22 mouse cellular contexts compared by ENCODE assay signal in genomic region chr6:119737716-119738115, GRCm38 (mm10).
"Had no signal": no experiment of that assay in that cellular context is flagged by ENCODE, and none has a peak within 500 bp of the region (broad histone marks: within the 10 kb centered on the region; RNA-seq: fewer than 3 reads in every experiment).

No protein-coding gene starts in this region.

- H3K4me2 ChIP-seq: limb, embryonic 12.5 days; limb, embryonic 15.5 days; liver, embryonic 12.5 days; liver, embryonic 15.5 days; midbrain, embryonic 12.5 days; midbrain, embryonic 15.5 days; neural tube, embryonic 12.5 days; neural tube, embryonic 15.5 days; stomach, embryonic 15.5 days had no signal

- H3K27me3 ChIP-seq: limb, embryonic 12.5 days; limb, embryonic 15.5 days; liver, embryonic 12.5 days; liver, embryonic 15.5 days; midbrain, embryonic 12.5 days; midbrain, embryonic 15.5 days; neural tube, embryonic 12.5 days; neural tube, embryonic 15.5 days; stomach, embryonic 15.5 days had no signal

- H3K9me3 ChIP-seq: limb, embryonic 12.5 days; limb, embryonic 15.5 days; liver, embryonic 12.5 days; liver, embryonic 15.5 days; midbrain, embryonic 12.5 days; midbrain, embryonic 15.5 days; neural tube, embryonic 12.5 days; neural tube, embryonic 15.5 days; stomach, embryonic 15.5 days had no signal

- ATAC-seq: inflammation-experienced regulatory T-cells, adult 6 months; intestine, embryonic 16.5 days; liver, embryonic 12.5 days; midbrain, embryonic 15.5 days had no signal

- H3K27ac ChIP-seq: left cerebral cortex, adult 2 months; limb, embryonic 12.5 days; limb, embryonic 15.5 days; liver, embryonic 12.5 days; liver, embryonic 15.5 days; macrophage; midbrain, embryonic 12.5 days; midbrain, embryonic 15.5 days; neural tube, embryonic 12.5 days; neural tube, embryonic 15.5 days; stomach, embryonic 15.5 days had no signal

- H3K9ac ChIP-seq: limb, embryonic 12.5 days; limb, embryonic 15.5 days; liver, embryonic 12.5 days; liver, embryonic 15.5 days; midbrain, embryonic 12.5 days; midbrain, embryonic 15.5 days; neural tube, embryonic 12.5 days; neural tube, embryonic 15.5 days; stomach, embryonic 15.5 days had no signal

- H3K36me3 ChIP-seq: liver, embryonic 15.5 days had no signal

- DNase-seq: kidney, adult 18-20 months; kidney, adult 9 months; kidney, postnatal 14 days; kidney, postnatal 4 days; lung, adult 2 months; lung, postnatal 14 days; right cerebral cortex, adult 18-20 months; right cerebral cortex, postnatal 14 days; right cerebral cortex, postnatal 4 days had no signal

- H3K4me1 ChIP-seq: limb, embryonic 12.5 days; limb, embryonic 15.5 days; liver, embryonic 12.5 days; liver, embryonic 15.5 days; midbrain, embryonic 12.5 days; midbrain, embryonic 15.5 days; stomach, embryonic 15.5 days had no signal

- H3K4me3 ChIP-seq: left cerebral cortex, adult 2 months; limb, embryonic 12.5 days; limb, embryonic 15.5 days; liver, embryonic 12.5 days; liver, embryonic 15.5 days; midbrain, embryonic 12.5 days; midbrain, embryonic 15.5 days; neural tube, embryonic 12.5 days; neural tube, embryonic 15.5 days; stomach, embryonic 15.5 days had no signal
